Mouse (Mus musculus): ENCODE measurements around the gene Epdr1. TPM values are rescaled to one million over a fixed set of nuclear protein-coding genes. Genes with fewer than 3 reads are reported as not detected.

Gene Epdr1
- polyA plus RNA-seq, 1 experiment from 2014 or later: 23.4 TPM

DNA sequence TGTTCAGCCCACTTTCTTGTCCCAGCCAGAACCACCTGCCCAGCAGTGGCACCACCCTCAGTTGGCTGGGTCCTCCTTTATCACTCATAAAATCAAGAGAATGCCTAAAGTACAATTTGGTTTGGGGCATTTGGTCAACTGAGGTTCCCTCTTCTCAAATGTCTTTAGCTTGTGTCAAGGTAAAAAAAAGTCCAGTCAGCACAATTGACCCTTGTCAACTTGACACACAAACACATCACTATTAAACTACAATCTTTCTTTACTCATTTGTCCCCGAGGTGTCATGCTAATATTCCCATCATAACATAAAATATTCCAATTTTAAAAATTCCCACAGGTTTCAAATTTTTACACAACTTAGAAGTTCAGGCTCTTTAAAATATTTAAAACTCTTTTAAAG, 5.4 kb downstream of the Epdr1 start:
- H3K4me1 ChIP-seq (replicated peaks; ENCODE audit: control insufficient read depth, insufficient read depth, low read length): no peaks in the 10 kb centered on the region; the same call in 1 of the 2 replicates
- H3K9me3 ChIP-seq (ENCODE audit: control insufficient read depth, low read length): no peaks in the 10 kb centered on the region
- H3K27ac ChIP-seq (ENCODE audit: low read depth, low read length): no peak overlapping the region
- H3K36me3 ChIP-seq (ENCODE audit: control insufficient read depth, insufficient read depth, low read length): no peaks in the 10 kb centered on the region
- no peak overlapping the region for H3K4me2 ChIP-seq (ENCODE audit: low read depth, low read length, severe bottlenecking)
- ATAC-seq (replicated peaks; ENCODE audit: low FRiP score) (no peak), DNase-seq (ENCODE audit: low spot score) (no peak)
- H3K4me3 ChIP-seq (ENCODE audit: low read depth, low read length): no peak overlapping the region
- no peak overlapping the region for H3K9ac ChIP-seq (ENCODE audit: low read length)
- H3K27me3 ChIP-seq (ENCODE audit: control insufficient read depth, insufficient read depth, low read length): no peaks in the 10 kb centered on the region
- WGBS: 77% methylated on average over 1 of the region's 1 CpGs

GRCm38 (mm10) chr13:19613426-19613825, 6.3 kb downstream of the Epdr1 start:
- 96% methylated on average over 1 of the region's 1 CpGs for WGBS
- H3K9me3 ChIP-seq (ENCODE audit: control insufficient read depth, low read length): no peaks in the 10 kb centered on the region
- no peaks in the 10 kb centered on the region; the same call in 1 of the 2 replicates for H3K4me1 ChIP-seq (replicated peaks; ENCODE audit: control insufficient read depth, insufficient read depth, low read length)
- DNase-seq (ENCODE audit: low spot score): no peak
- H3K27ac ChIP-seq (ENCODE audit: low read depth, low read length): no peak overlapping the region
- no peaks in the 10 kb centered on the region for H3K27me3 ChIP-seq (ENCODE audit: control insufficient read depth, insufficient read depth, low read length)
- no peak overlapping the region for H3K4me2 ChIP-seq (ENCODE audit: low read depth, low read length, severe bottlenecking)
- ATAC-seq (replicated peaks; ENCODE audit: low FRiP score): no peak
- H3K9ac ChIP-seq (ENCODE audit: low read length): no peak overlapping the region
- no peaks in the 10 kb centered on the region for H3K36me3 ChIP-seq (ENCODE audit: control insufficient read depth, insufficient read depth, low read length)
- no peak overlapping the region for H3K4me3 ChIP-seq (ENCODE audit: low read depth, low read length)

DNA sequence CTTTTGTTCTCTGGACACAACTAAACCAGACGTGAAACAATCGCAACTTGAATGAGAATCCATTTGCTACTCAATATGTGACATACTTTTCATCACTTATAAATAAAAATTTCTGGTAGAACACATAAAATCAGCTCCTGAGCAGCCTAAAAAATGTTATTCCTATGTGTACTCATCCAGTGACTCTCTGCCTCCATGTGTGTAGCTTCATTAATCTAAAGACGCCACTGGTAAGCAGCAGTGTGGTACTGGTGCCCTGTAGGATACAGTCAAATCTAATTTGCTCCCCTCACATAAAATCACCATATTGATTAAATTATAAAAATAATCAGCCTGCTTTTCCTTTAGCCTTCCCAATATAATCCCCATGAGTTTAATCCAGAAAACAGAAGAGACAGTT, 6.8 kb downstream of the Epdr1 start:
- DNase-seq (ENCODE audit: low spot score): no peak
- no peak for ATAC-seq (replicated peaks; ENCODE audit: low FRiP score)
- H3K4me1 ChIP-seq (replicated peaks; ENCODE audit: control insufficient read depth, insufficient read depth, low read length): no peaks in the 10 kb centered on the region; the same call in 1 of the 2 replicates
- no peak overlapping the region for H3K9ac ChIP-seq (ENCODE audit: low read length)
- no peak overlapping the region for H3K4me2 ChIP-seq (ENCODE audit: low read depth, low read length, severe bottlenecking)
- H3K9me3 ChIP-seq (ENCODE audit: control insufficient read depth, low read length): no peaks in the 10 kb centered on the region
- H3K4me3 ChIP-seq (ENCODE audit: low read depth, low read length): no peak overlapping the region
- no peaks in the 10 kb centered on the region for H3K36me3 ChIP-seq (ENCODE audit: control insufficient read depth, insufficient read depth, low read length)
- no peaks in the 10 kb centered on the region for H3K27me3 ChIP-seq (ENCODE audit: control insufficient read depth, insufficient read depth, low read length)
- 84% methylated on average over 3 of the region's 3 CpGs for WGBS
- H3K27ac ChIP-seq (ENCODE audit: low read depth, low read length): no peak overlapping the region

DNA sequence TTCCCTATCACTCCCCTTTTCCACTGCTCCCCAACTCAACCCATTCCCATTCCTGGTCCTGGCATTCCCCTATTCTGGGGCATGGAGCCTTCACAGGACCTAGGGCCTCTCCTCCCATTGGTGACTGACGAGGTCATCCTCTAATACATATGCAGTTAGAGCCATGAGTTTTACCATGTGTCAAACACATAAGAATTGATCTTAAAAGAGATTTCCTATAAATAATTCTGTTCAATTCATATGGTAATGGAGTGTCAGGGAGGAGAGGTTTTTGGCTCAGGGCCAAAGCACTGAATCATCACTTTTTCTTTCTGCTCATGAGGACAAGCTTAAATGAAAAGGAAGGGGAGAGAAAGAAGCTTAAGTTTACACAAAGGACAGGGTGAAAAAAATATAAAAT, 7.4 kb downstream of the Epdr1 start:
- Histone ChIP-seq H3K4me2 (ENCODE audit: low read depth, low read length, severe bottlenecking) (no peak overlapping the region), H3K36me3 (ENCODE audit: control insufficient read depth, insufficient read depth, low read length) (no peaks in the 10 kb centered on the region), H3K4me3 (ENCODE audit: low read depth, low read length) (no peak overlapping the region), H3K27ac (ENCODE audit: low read depth, low read length) (no peak overlapping the region), H3K9ac (ENCODE audit: low read length) (no peak overlapping the region), H3K27me3 (ENCODE audit: control insufficient read depth, insufficient read depth, low read length) (no peaks in the 10 kb centered on the region), H3K9me3 (ENCODE audit: control insufficient read depth, low read length) (no peaks in the 10 kb centered on the region), H3K4me1 (replicated peaks; ENCODE audit: control insufficient read depth, insufficient read depth, low read length) (no peaks in the 10 kb centered on the region; the same call in 1 of the 2 replicates)
- ATAC-seq (replicated peaks; ENCODE audit: low FRiP score) (peak; percentile 55; the same call in 1 of the 2 replicates), DNase-seq (ENCODE audit: low spot score) (no peak)
- 50% methylated on average over 1 of the region's 1 CpGs for WGBS

- Histone ChIP-seq H3K4me3 (ENCODE audit: low read depth, low read length) (no peak overlapping the region), H3K9ac (ENCODE audit: low read length) (no peak overlapping the region), H3K4me2 (ENCODE audit: low read depth, low read length, severe bottlenecking) (no peak overlapping the region), H3K9me3 (ENCODE audit: control insufficient read depth, low read length) (no peaks in the 10 kb centered on the region), H3K36me3 (ENCODE audit: control insufficient read depth, insufficient read depth, low read length) (no peaks in the 10 kb centered on the region), H3K27ac (ENCODE audit: low read depth, low read length) (no peak overlapping the region), H3K27me3 (ENCODE audit: control insufficient read depth, insufficient read depth, low read length) (no peaks in the 10 kb centered on the region), H3K4me1 (replicated peaks; ENCODE audit: control insufficient read depth, insufficient read depth, low read length) (no peaks in the 10 kb centered on the region; the same call in 1 of the 2 replicates)
- no peak for DNase-seq (ENCODE audit: low spot score)
- no peak for ATAC-seq (replicated peaks; ENCODE audit: low FRiP score)
Measured at GRCm38 (mm10) chr13:19608120-19608519, 11.6 kb downstream of the Epdr1 start.

DNA sequence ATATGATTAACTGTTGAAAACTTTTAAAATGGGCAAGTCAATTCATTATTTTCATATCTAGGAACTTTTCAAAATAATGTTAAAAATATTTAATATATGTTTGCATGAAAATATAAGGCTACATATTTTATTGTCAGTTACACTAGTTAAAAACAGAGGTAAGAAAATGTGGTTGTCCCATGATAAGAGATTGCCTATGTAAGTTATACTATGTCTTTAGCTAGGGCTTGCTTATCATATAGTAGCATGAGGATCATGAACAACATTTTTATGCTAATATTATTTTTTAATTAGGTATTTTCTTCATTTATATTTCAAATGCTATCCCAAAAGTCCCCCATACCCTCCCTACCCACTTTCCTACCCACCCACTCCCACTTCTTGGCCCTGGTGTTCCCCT, 14.8 kb downstream of the Epdr1 start:
- ATAC-seq (replicated peaks; ENCODE audit: low FRiP score): no peak

DNA sequence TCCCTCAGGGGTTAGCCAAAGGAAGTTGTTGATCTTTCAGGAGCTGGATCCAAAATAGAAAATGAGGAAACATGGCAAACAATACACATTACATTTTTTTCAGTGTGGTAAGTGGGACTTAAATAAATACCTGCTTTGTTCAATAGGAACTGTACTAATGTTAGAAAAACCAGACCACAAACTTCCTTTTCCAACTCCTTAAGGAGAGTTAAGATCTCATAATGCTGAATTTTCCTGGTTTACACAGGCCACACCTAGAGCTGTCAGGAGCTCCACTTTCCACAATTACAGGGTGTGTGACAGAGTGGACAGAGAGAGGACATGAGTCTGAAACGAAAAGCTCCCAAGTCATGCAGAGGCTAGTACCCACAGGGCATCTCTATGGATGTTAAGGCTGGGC, 16.0 kb downstream of the Epdr1 start:
- no peak for ATAC-seq (replicated peaks; ENCODE audit: low FRiP score)
- no peaks in the 10 kb centered on the region for H3K9me3 ChIP-seq (ENCODE audit: control insufficient read depth, low read length)
- no peaks in the 10 kb centered on the region for H3K27me3 ChIP-seq (ENCODE audit: control insufficient read depth, insufficient read depth, low read length)
- H3K4me1 ChIP-seq (replicated peaks; ENCODE audit: control insufficient read depth, insufficient read depth, low read length): no peaks in the 10 kb centered on the region
- no peak overlapping the region for H3K27ac ChIP-seq (ENCODE audit: low read depth, low read length)
- DNase-seq (ENCODE audit: low spot score): no peak
- H3K9ac ChIP-seq (ENCODE audit: low read length): no peak overlapping the region
- WGBS: 76% methylated on average over 1 of the region's 1 CpGs
- no peak overlapping the region for H3K4me2 ChIP-seq (ENCODE audit: low read depth, low read length, severe bottlenecking)
- no peak overlapping the region for H3K4me3 ChIP-seq (ENCODE audit: low read depth, low read length)
- no peaks in the 10 kb centered on the region for H3K36me3 ChIP-seq (ENCODE audit: control insufficient read depth, insufficient read depth, low read length)

More for the DNA sequence above, 14.8 kb downstream of the Epdr1 start:
- Histone ChIP-seq H3K27ac (ENCODE audit: low read depth, low read length) (no peak overlapping the region), H3K4me2 (ENCODE audit: low read depth, low read length, severe bottlenecking) (no peak overlapping the region), H3K9ac (ENCODE audit: low read length) (no peak overlapping the region), H3K27me3 (ENCODE audit: control insufficient read depth, insufficient read depth, low read length) (no peaks in the 10 kb centered on the region), H3K9me3 (ENCODE audit: control insufficient read depth, low read length) (no peaks in the 10 kb centered on the region), H3K4me3 (ENCODE audit: low read depth, low read length) (no peak overlapping the region), H3K4me1 (replicated peaks; ENCODE audit: control insufficient read depth, insufficient read depth, low read length) (no peaks in the 10 kb centered on the region), H3K36me3 (ENCODE audit: control insufficient read depth, insufficient read depth, low read length) (no peaks in the 10 kb centered on the region)
- DNase-seq (ENCODE audit: low spot score): no peak

- no peak for DNase-seq (ENCODE audit: low spot score)
- 56% methylated on average over 1 of the region's 1 CpGs for WGBS
- Histone ChIP-seq H3K4me3 (ENCODE audit: low read depth, low read length) (no peak overlapping the region), H3K27me3 (ENCODE audit: control insufficient read depth, insufficient read depth, low read length) (no peaks in the 10 kb centered on the region), H3K27ac (ENCODE audit: low read depth, low read length) (no peak overlapping the region), H3K36me3 (ENCODE audit: control insufficient read depth, insufficient read depth, low read length) (no peaks in the 10 kb centered on the region), H3K4me1 (replicated peaks; ENCODE audit: control insufficient read depth, insufficient read depth, low read length) (no peaks in the 10 kb centered on the region), H3K9me3 (ENCODE audit: control insufficient read depth, low read length) (no peaks in the 10 kb centered on the region), H3K4me2 (ENCODE audit: low read depth, low read length, severe bottlenecking) (no peak overlapping the region), H3K9ac (ENCODE audit: low read length) (no peak overlapping the region)
- ATAC-seq (replicated peaks; ENCODE audit: low FRiP score): no peak
Measured at GRCm38 (mm10) chr13:19602531-19602930, 17.2 kb downstream of the Epdr1 start.

DNA sequence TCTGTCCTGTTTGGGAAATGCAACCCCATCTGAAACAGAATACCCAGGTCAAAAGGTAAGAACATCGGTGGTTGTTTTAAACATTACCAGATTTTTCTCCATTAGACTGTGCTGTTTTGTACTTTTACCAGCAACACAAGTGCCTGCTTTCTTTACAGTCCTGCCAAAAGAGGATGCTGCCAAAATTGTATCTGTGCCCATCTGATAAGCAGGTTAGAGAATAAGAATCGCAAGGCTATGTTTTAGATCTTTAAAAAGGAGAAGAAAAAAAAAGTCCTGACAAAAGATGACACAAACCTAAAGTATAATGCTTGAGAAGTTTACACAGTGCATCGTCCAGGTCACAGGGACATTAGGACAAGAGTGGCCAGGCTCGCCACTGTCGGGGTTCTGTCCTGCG, 20.5 kb downstream of the Epdr1 start:
- Histone ChIP-seq H3K27ac (ENCODE audit: low read depth, low read length) (no peak overlapping the region), H3K4me1 (replicated peaks; ENCODE audit: control insufficient read depth, insufficient read depth, low read length) (no peaks in the 10 kb centered on the region), H3K27me3 (ENCODE audit: control insufficient read depth, insufficient read depth, low read length) (no peaks in the 10 kb centered on the region), H3K9me3 (ENCODE audit: control insufficient read depth, low read length) (no peaks in the 10 kb centered on the region), H3K9ac (ENCODE audit: low read length) (no peak overlapping the region), H3K4me3 (ENCODE audit: low read depth, low read length) (no peak overlapping the region), H3K36me3 (ENCODE audit: control insufficient read depth, insufficient read depth, low read length) (no peaks in the 10 kb centered on the region), H3K4me2 (ENCODE audit: low read depth, low read length, severe bottlenecking) (no peak overlapping the region)
- no peak for ATAC-seq (replicated peaks; ENCODE audit: low FRiP score)
- no peak for DNase-seq (ENCODE audit: low spot score)
- 87% methylated on average over 6 of the region's 6 CpGs for WGBS
